Mouse (Mus musculus) adrenal gland, postnatal 25 days (tissue): ENCODE measurements at regions not wholly inside any gene's neighbourhood (a gene's known extent, or its start where the extent isn't known, plus 50 kb on each side); places are given as distances from the start of the nearest gene placed in this dataset.

Experiments used
- DNase-seq: peaks from one replicate; pipeline ENCODE4 v3.0.0; 2021; ENCODE audit warnings: mixed read lengths

DNA sequence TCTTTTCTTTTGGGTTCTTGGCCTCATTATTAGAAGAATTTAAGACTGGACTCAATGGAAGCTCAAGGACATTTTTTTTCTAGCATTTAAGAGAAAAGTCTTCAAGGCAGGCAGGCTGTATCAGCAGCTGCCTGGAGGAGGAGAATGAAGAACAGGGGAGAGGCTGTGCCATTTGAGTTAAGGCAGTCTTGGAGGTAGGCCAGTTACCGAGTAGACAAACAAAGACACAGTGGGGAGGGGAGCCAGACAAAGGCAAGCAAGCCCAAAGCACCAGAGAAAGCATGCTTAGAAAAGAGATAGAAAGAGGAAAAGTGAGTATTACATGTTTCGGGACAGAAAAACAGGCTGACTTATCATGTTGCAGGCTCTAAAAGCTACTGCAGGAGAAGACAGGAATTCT is 392.0 kb downstream of the Igsf11 start:
- no peak for DNase-seq

DNA sequence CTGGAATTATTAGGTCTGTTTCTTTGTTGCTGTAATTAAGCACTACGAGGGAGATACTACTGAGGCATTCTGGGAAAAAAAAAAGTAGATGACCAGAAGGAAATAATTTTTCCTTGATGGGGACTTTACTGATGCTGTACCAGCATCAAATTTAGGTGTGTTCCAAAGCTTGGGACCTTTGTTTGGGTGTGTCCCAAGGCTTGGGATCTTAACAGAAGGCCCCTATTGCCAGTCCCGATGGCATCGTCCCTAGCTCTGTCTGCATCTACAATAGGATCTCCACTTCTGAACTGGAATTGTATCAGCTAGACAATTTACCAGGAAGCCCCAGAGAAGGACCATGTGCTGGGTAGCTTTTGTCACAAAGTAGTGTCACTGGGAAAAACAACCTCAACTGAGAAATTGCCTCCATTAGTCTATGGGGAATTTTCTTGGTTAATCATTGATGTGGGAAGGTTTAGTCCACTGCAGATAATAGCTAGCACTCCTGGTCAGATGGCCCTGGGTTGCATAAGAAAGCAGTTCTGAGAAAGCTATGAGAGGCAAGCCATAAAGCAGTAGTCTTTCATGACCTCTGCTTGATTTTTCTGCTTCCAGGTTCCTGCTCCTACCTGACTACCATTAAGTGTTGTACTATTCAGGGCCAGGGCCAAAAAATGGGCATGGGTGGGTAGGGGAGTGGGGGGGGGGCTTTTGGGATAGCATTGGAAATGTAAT is 392.7 kb downstream of the Igsf11 start:
- no peak for DNase-seq

DNA sequence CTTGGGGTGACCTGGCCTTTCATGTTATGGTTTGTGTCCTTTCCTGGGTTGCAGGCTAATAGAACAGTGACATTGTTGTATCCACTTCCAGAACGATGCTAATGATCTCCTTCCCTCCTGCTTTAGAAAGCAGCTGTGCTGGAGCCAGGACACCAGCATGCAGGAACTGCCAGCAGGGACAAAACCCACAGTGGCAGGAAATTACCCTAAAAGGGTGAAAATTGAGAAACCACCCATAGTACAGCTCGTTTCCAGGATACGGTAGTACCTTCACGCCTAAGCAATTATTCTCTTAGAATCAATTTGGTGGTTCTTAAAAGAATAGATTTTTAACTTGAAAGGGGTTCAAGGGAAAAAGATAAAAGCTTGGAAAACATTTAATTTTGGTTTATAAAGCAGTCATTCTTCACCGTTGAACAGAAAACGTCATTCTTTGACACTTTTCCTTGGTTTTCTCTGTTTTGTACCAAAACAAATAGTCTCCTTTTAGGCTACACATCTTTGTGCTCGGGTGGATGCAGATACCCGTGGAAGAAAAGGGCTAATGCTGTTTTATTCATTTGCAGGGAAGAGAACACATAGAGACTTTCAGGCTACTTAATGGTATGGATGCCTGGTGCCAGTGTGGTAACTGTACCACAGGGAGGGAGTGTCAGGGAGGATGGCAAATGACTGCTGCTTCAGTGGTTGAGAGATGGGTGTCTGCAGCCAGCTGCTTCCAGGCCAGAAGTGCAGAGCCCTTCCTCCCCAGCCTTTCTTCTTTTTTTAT is 394.5 kb downstream of the Igsf11 start:
- no peak for DNase-seq

DNA sequence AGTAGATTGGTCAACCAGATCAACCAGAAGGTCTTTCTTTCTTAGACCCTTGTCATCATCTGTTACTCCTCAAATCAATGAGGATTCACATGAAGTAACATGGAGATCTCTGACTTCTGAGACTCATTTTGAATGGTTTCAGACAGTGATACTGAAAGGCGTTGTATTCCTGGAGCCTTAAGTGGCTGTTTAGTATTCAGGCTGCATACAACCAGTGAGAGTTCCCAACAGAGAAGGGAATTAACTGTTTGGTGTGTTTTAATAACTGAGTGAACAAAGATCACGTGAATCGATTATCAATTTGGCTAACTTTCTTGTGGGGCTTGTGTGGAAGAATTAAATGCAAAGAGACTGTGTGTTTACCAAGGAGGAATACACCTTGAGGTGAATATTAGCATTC is 406.4 kb downstream of the Igsf11 start:
- no peak for DNase-seq

DNA sequence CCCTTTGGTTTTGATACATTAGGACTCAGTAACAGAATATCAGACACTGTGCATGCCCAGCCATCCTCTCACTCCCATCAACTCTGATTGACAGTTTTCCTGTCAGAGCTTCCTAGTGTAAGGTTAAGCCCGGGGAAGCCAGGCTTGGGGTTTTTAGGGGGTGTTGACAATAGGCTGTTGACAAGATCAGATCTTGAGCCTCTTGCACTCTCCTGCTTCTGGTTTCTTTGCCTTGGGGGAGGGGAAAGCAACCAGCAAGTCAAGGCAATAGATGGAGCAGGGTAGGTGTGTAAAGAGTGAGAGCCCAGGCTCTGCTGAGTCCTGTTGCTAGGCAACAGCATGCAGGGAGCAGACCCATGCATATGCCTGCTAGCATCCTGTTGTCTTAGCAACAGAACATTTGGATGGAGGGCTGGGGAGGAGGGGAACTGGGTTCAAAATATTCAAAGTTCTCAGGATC is 410.5 kb downstream of the Igsf11 start:
- DNase-seq, result no peak

DNA sequence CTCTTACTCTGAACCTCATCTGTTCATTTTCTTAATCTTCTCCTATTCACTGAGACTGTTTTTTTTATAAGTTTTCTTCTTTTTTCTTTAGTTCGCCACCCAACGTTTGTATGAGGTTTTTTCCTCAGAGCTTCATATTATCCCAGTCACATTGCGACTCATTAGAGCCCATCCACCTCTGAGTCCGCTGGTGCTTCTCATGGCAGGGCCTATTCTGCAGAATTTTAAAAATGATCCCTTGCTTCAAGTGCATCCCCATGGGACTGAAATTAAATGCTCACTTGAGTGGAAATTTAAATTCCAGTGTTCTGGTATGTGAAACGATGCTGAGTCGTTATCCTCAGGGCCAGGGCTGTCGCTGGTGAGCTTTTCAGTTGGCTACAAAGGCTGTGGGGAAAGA is 410.9 kb downstream of the Igsf11 start:
- no peak for DNase-seq

DNA sequence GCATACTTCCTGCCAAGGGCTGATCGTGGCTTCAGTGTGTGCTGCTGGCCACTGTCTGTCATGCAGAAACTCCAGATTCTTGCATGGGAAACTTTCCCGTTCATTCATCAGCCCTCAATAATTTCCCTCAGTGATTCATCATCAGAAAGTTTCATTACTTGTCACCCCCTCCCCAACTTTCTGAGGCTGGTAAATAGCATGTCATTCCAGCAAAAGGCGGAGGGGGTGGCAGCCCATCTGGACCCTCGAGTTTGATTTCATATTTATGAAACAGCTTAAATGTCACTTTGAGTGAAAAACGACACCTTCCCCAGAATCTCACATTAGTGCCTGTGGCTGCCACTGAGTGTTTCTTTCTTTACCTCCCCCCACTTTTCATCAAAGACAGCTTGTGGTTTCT is 415.5 kb downstream of the Igsf11 start:
- no peak for DNase-seq

DNA sequence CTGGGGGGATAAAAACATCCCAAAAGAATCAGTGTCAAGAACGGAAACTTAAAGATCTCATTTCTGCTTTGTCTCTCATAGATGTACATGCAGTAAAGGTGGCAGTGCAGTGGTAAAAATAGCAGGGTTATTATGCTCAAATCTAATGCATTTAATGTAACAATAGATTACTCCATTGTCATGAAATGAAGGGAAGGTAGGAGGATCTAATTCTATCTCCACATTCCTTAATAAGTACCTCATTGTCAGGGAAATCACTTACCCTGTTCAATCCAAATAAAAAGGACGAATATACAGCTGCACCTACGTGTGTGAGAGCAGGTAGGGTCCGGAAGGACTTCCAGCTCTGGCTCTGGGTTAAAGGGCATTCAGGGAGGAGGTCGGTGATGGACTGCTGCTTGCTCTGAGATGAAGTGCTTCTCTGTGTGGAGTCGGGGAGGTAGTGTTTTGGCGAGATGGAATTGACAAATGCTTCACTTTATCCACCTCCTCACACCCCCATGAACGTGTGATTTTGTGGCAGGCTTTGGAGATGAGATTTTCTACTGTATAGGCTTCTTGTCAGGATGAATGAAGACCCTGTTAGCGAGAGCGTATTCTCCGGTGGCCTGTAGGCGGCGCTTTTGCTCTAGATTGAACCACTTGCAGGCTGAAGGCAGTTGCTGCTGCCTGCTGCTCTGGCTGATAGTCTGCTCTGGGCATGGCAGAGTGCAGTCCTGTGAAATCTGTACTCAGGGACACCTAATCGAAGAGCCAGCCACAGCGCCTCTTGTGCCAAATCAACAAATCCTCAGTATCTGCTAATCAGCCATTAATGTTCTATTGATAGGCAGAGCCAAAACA is 424.5 kb downstream of the Igsf11 start:
- peak; percentile 63 for DNase-seq

DNA sequence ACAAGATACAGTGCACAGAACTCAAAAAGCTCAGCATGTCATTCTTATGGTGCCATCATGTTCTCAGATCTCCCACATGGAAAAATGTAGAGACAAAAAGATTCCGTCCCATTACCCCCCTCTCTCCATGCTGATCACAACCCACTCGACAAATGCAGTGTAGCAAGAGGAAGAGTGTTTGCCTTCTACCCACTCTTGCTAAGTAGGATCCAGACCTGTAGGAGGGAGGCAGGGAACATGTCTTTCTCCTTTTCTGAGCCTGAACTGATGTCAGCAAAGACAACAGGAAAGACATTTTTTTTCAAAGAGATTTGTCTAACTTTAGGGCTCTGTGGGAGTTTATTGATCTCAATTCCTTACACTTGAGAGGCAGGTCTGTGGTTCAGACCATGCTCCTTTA is 433.2 kb downstream of the Igsf11 start:
- no peak for DNase-seq

DNA sequence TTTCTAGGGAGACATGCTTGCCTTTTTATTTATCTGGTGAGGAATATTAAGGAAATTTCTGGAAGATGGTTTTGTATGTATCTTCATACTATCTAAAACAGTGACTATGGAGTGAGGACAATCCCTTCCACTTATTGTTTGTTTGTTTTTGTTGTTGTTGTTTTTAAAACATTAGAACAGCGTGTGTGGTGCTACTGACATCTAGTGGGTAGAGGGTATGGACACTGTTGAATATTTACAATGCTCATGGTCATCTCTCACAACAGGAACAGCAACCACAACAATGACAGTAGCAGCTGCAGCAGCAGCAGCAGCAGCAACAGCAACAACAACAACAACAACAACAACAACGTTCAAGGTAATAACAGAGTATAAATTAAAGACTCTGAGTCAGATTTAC is 471.2 kb downstream of the Igsf11 start:
- DNase-seq, result no peak

DNA sequence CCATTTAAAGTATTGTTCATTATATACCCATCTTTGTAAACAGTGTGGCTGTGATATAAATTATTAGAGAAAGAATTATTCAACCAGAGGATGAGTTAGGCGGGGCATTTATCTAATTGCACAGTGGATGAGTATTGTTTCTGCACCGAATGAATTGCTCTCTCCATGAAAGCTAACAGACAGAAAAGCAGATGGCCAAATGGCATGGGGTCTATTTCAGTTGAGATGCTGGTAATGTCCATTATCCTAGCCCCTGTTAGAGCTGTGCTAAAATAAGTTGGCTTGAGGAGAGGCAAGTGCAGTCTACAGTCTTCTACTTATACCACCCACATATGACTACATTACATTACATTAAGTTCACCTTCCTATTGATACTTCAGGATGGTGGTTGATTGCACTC is 475.8 kb downstream of the Igsf11 start:
- DNase-seq, result no peak

DNA sequence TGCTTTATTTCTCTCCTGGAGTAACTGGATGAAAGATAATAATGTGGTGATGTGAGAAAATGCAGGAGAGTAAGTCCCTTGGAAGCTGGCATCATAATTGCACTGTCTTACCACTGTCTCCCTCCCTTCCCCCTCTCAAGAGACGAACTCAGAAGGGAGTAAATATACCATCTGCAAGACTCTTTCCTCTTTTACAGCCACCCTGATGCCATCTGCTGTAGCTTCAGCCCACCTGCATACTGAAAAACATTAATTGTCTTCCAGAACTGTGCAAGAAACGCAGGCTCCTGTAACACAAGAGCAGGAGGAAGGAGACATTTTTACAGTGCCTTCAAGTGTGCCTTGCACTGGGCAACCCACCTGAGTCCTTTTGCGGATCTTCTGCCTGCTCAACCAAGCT is 482.1 kb downstream of the Igsf11 start:
- no peak for DNase-seq

DNA sequence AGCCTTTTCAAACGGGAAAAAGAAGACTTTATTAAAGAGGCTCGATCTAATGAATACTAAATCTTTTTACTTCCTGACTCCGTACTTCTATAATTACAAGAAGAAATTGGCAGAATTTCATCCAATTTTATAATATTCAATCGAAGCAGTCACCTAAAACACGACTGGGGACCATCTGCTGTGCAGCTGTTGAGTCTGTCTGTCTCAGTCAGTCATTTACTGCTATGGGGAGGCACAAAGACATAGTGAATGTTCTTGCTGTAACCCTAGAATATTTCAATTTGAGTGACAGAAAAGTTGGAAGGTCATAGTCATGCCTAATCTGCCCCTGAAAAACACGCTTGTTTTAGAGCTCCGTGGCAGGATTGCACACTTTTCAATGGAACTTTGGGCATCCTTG is 487.5 kb downstream of the Igsf11 start:
- no peak for DNase-seq

DNA sequence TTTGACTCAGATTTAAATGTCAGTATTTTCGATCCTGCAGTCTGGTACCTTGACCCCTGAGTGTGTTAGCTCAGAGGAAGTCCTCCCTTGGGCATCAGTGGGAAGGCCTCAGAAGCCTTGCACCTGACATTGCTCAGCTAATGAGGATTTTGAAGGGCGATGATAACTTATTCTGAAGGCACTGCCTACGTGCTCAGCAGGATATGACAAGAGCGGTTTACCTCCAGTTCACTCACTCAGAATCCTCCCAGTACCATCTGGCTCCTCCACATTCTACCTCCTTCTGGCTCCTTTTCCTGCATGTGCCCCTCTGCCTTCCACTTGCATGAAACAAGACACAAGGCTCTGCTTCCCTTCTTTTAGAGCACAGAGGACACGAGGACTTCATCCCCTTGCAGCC is 497.5 kb downstream of the Igsf11 start:
- no peak for DNase-seq

DNA sequence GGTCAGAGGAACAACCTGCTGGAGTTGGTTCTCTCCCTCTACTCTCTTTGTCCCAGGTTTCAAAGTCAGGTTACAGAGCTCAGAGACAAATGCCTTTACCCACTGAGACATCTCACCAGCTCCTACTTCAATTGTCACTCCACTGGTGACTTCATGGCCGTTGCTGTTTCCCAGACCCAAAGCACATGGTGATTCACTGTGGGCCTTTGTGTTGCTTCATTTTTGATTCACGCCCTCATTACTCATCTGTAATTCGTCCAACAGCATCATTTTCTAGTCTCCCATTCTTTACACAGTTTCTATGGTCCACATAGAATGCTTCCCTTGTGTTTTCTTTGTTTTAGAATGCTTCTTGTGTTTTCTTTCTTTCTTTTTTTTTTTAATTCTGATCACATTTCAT is 498.2 kb downstream of the Igsf11 start:
- no peak for DNase-seq

DNA sequence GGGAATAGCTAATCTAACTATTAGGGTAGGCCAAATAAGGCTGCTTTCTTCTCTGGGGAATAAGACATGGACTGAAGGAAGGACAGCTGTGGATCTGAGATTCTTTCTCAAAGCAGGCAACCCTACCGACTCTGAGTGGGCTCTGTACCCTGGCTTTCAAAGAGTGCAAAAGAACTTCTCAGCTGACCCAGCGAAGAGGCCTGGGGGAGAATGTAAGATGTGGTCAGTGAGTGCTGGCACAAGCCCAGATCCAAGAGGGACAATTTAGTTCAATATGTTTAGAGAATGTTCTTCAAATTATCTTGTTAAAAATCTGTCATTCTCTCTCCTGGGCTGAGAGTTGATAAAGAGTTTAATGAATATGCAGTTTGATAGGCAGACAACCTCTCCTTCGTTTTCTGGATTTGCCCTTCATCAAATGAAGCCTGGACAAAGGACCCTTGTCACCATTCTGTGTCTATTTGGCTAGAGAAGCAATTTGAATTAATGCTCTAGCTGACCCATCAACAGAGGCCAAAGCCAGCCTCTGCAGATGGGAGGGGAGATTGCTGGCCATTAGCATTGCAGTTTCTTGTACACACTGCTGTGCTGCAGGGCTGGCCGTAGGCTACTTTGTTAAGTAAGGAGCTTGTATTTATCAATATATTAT is 509.8 kb downstream of the Igsf11 start:
- no peak for DNase-seq

DNA sequence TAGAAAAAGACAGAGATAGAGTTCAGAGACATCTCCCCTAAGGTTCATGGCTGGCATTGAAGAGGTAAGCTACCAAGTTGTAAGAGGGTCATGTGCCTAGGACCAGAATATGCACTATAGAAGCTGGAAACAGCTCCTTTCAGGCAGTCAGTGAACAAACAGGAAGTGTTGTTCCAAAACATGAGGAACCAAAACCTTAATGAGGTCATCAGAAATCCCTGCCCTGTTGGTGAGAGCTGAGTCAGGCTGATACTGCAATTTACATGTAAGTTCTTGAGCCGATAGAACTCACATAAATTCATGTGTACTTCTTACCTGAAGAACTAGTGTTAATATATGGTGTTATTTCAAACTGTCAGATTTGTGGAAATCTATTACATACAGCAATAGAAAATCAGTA is 539.1 kb downstream of the Igsf11 start:
- DNase-seq, result no peak

DNA sequence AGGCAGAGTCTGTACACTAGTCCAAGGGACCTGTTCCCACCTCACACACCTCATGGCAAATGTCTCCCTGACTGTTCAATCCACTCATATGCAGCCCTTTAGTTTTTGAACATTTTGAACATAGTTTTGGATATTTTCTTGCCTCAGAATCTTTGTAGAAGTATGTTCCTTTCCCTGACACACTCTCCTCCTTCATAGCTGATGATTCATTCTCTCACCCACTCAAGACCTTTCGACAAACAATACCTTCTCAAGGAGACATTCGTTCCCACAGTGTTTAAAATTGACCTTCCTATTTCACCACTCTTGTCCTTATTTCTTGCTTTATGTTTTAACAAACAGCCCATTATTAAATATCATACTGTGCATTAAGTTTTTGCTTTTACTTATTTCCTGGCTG is 538.4 kb upstream of the Lsamp start:
- no peak for DNase-seq

DNA sequence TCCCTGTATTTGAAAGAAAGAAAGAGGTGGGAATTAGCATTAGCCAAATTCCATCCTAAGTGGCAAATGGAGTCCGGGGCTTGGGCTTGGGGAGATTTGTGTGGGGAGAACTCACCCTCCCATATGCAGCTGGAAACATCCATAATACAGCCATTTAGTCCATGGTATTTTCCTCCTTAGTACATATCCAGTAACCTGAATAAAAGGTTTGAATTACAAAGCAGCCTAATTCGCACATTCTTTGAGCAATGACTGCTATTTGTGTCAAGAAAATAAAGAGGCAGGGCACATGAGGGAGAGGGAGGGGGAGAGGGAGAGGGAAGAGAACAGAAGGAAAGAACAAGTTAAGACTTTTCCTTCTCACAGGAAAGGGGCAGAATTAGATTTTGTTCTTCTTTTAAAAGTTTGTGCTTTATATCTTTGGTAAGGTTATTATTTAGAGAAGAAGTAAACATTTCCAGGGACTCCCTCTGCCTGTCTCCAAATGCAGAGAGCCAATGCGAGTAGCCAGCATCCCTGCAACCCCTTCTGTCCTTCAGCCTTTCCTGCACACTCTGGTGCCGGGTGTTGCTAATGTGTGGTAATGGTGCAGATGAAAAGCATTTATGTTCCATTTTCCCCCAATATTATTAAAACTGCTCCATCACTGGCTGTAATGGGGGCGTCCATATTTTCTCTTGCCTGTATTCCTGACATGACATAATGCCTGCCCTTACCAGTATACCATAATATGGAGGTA is 530.6 kb upstream of the Lsamp start:
- no peak for DNase-seq
